Mouse (Mus musculus) stomach, embryonic 15.5 days (tissue): ENCODE measurements around the gene Nlrx1. TPM values are rescaled to one million over a fixed set of nuclear protein-coding genes. Genes with fewer than 3 reads are reported as not detected.

ENCODE experiments used
- ATAC-seq: fragments of 200-750 bp; cut with Nextera tagmentation; 2 replicates; pipeline ENCODE4 v1.8.0; 2017; ENCODE audit warnings: low read depth, moderate number of reproducible peaks, moderate TSS enrichment; ENCODE audit not compliant: insufficient read depth, low FRiP score
- H3K27ac ChIP-seq: fragments of 300-500 bp; sonication (generic); 2 replicates; pipeline ENCODE4 v1.5.1; 2015; ENCODE audit warnings: mild to moderate bottlenecking, inconsistent platforms
- H3K27me3 ChIP-seq: fragments of 300-500 bp; sonication (generic); replicated peaks from 2 replicates; pipeline ENCODE4 v1.6.1; 2015; ENCODE audit warnings: inconsistent platforms
- H3K36me3 ChIP-seq: fragments of 300-500 bp; sonication (generic); 2 replicates; pipeline ENCODE4 v1.6.1; 2015; ENCODE audit warnings: inconsistent platforms
- H3K4me1 ChIP-seq: fragments of 300-500 bp; sonication (generic); 2 replicates; pipeline ENCODE4 v1.6.1; 2015; ENCODE audit warnings: inconsistent platforms
- H3K4me2 ChIP-seq: fragments of 300-500 bp; sonication (generic); 2 replicates; pipeline ENCODE4 v1.6.1; 2015; ENCODE audit warnings: mild to moderate bottlenecking, inconsistent platforms
- H3K4me3 ChIP-seq: fragments of 300-500 bp; sonication (generic); replicated peaks from 2 replicates; pipeline ENCODE4 v1.5.1; 2015; ENCODE audit warnings: inconsistent platforms
- H3K9ac ChIP-seq: fragments of 300-500 bp; sonication (generic); 2 replicates; pipeline ENCODE4 v1.6.1; 2015; ENCODE audit warnings: inconsistent platforms
- H3K9me3 ChIP-seq: fragments of 300-500 bp; sonication (generic); 2 replicates; pipeline ENCODE4 v1.6.1; 2016; ENCODE audit warnings: inconsistent platforms
- WGBS: fragments of 180-500 bp; shearing (Covaris S2); methylation state at CpG from one replicate; pipeline ENCODE4 v1.1.7; 2015; 5-methylcytosine and 5-hydroxymethylcytosine counted together
- polyA plus RNA-seq: library from polyadenylated mRNA; unstranded; fragments of >200 nt; fragmentation: Nextera tagmentation; extraction: Ambion mirVana; gene quantifications from 2 replicates; pipeline ENCODE4 v1.2.1, GENCODE M21; 2015

The Nlrx1 gene
- polyA plus RNA-seq, 1 experiment from 2014 or later = 8.9 TPM

GRCm38 (mm10) chr9:44267319-44268026, 926 bp downstream of the Nlrx1 start:
- ATAC-seq = no peak
- no peaks in the 10 kb centered on the region for H3K27me3 ChIP-seq
- peak overlapping the region; percentile 89 for H3K9ac ChIP-seq
- H3K4me3 ChIP-seq = peak overlapping the region; percentile 50
- WGBS = 9% methylated on average over 23 of the region's 23 CpGs
- peak overlapping the region; percentile 90 for H3K27ac ChIP-seq
- H3K36me3 ChIP-seq = no peaks in the 10 kb centered on the region
- peak overlapping the region; percentile 90 for H3K4me2 ChIP-seq
- peaks cover 17% of the 10 kb centered on the region; the same call in 1 of the 2 replicates for H3K4me1 ChIP-seq
- H3K9me3 ChIP-seq = no peaks in the 10 kb centered on the region

- peak overlapping the region; percentile 90 for H3K4me2 ChIP-seq
- ATAC-seq = no peak
- H3K27me3 ChIP-seq = no peaks in the 10 kb centered on the region
- H3K36me3 ChIP-seq = no peaks in the 10 kb centered on the region
- no peak overlapping the region for H3K4me3 ChIP-seq
- peak overlapping the region; percentile 90 for H3K27ac ChIP-seq
- peaks cover 17% of the 10 kb centered on the region; the same call in 1 of the 2 replicates for H3K4me1 ChIP-seq
- H3K9ac ChIP-seq = 0 out of 2 replicates have a peak overlapping the region, but pooled peaks have one; percentile 89
- no peaks in the 10 kb centered on the region for H3K9me3 ChIP-seq
- 42% methylated on average over 8 of the region's 8 CpGs for WGBS
Measured at GRCm38 (mm10) chr9:44266478-44267226, 1.7 kb downstream of the Nlrx1 start.

- Histone ChIP-seq H3K4me1 (peaks cover 3% of the 10 kb centered on the region; the same call in 1 of the 2 replicates), H3K27me3 (no peaks in the 10 kb centered on the region), H3K4me2 (no peak overlapping the region), H3K9me3 (no peaks in the 10 kb centered on the region), H3K36me3 (no peaks in the 10 kb centered on the region), H3K9ac (no peak overlapping the region), H3K27ac (no peak overlapping the region), H3K4me3 (no peak overlapping the region)
- WGBS = 76% methylated on average over 14 of the region's 14 CpGs
- ATAC-seq = no peak
Measured at GRCm38 (mm10) chr9:44261388-44261787, 7.0 kb downstream of the Nlrx1 start.

GRCm38 (mm10) chr9:44259014-44259413, 9.4 kb downstream of the Nlrx1 start:
- Histone ChIP-seq H3K27ac (no peak overlapping the region), H3K36me3 (no peaks in the 10 kb centered on the region)
- no peak for ATAC-seq

GRCm38 (mm10) chr9:44256213-44256612, 12.2 kb downstream of the Nlrx1 start:
- H3K4me3 ChIP-seq = no peak overlapping the region
- H3K27ac ChIP-seq = no peak overlapping the region
- no peak overlapping the region for H3K4me2 ChIP-seq
- no peaks in the 10 kb centered on the region for H3K27me3 ChIP-seq
- WGBS = 79% methylated on average over 8 of the region's 8 CpGs
- no peaks in the 10 kb centered on the region for H3K36me3 ChIP-seq
- no peaks in the 10 kb centered on the region for H3K9me3 ChIP-seq
- H3K4me1 ChIP-seq = 0 out of 2 replicates have a peak, but pooled peaks cover 15% of the 10 kb centered on the region
- no peak overlapping the region for H3K9ac ChIP-seq
- ATAC-seq = no peak

More at GRCm38 (mm10) chr9:44259014-44259413, 9.4 kb downstream of the Nlrx1 start:
- Histone ChIP-seq H3K27me3 (no peaks in the 10 kb centered on the region), H3K4me3 (no peak overlapping the region), H3K4me2 (no peak overlapping the region), H3K9ac (no peak overlapping the region), H3K9me3 (no peaks in the 10 kb centered on the region), H3K4me1 (0 out of 2 replicates have a peak, but pooled peaks cover 7% of the 10 kb centered on the region)
- WGBS = 74% methylated on average over 10 of the region's 10 CpGs

GRCm38 (mm10) chr9:44255136-44255521, 13.3 kb downstream of the Nlrx1 start:
- ATAC-seq = no peak
- no peak overlapping the region for H3K9ac ChIP-seq
- no peaks in the 10 kb centered on the region for H3K27me3 ChIP-seq
- 71% methylated on average over 6 of the region's 6 CpGs for WGBS
- H3K36me3 ChIP-seq = no peaks in the 10 kb centered on the region
- no peak overlapping the region for H3K4me2 ChIP-seq
- no peaks in the 10 kb centered on the region for H3K9me3 ChIP-seq
- no peak overlapping the region for H3K27ac ChIP-seq
- H3K4me3 ChIP-seq = no peak overlapping the region
- H3K4me1 ChIP-seq = 0 out of 2 replicates have a peak, but pooled peaks cover 15% of the 10 kb centered on the region

- WGBS = 23% methylated on average over 5 of the region's 5 CpGs
- H3K27ac ChIP-seq = no peak overlapping the region
- H3K27me3 ChIP-seq = no peaks in the 10 kb centered on the region
- H3K9ac ChIP-seq = no peak overlapping the region
- ATAC-seq = no peak
- 0 out of 2 replicates have a peak, but pooled peaks cover 15% of the 10 kb centered on the region for H3K4me1 ChIP-seq
- H3K36me3 ChIP-seq = no peaks in the 10 kb centered on the region
- no peak overlapping the region for H3K4me3 ChIP-seq
- H3K9me3 ChIP-seq = no peaks in the 10 kb centered on the region
- H3K4me2 ChIP-seq = no peak overlapping the region
Measured at GRCm38 (mm10) chr9:44254508-44255135, 13.8 kb downstream of the Nlrx1 start.

GRCm38 (mm10) chr9:44253441-44253840, 15.0 kb downstream of the Nlrx1 start:
- WGBS = 66% methylated on average over 6 of the region's 6 CpGs
- no peak overlapping the region for H3K27ac ChIP-seq
- 0 out of 2 replicates have a peak, but pooled peaks cover 15% of the 10 kb centered on the region for H3K4me1 ChIP-seq
- no peak overlapping the region for H3K4me3 ChIP-seq
- ATAC-seq = no peak
- H3K9ac ChIP-seq = no peak overlapping the region
- H3K4me2 ChIP-seq = no peak overlapping the region
- H3K27me3 ChIP-seq = no peaks in the 10 kb centered on the region
- H3K9me3 ChIP-seq = no peaks in the 10 kb centered on the region
- H3K36me3 ChIP-seq = no peaks in the 10 kb centered on the region

GRCm38 (mm10) chr9:44251314-44251713, 17.1 kb downstream of the Nlrx1 start, which contains the start of gene Pdzd3:
Pdzd3 (minus strand) TSS chr9:44251471.
- 71% methylated on average over 10 of the region's 10 CpGs for WGBS
- no peak within 1 kb of the TSS for H3K4me2 ChIP-seq
- no peak within 1 kb of the TSS for H3K4me3 ChIP-seq
- ATAC-seq = no peak
- no peaks in the 10 kb centered on the region for H3K36me3 ChIP-seq
- H3K4me1 ChIP-seq = 0 out of 2 replicates have a peak, but pooled peaks cover 15% of the 10 kb centered on the region
- H3K27me3 ChIP-seq = no peaks in the 10 kb centered on the region
- H3K9ac ChIP-seq = no peak within 1 kb of the TSS
- no peaks in the 10 kb centered on the region for H3K9me3 ChIP-seq
- no peak within 1 kb of the TSS for H3K27ac ChIP-seq

GRCm38 (mm10) chr9:44250445-44250844, 18.0 kb downstream of the Nlrx1 start:
- Histone ChIP-seq H3K36me3 (no peaks in the 10 kb centered on the region), H3K9ac (no peak overlapping the region), H3K4me3 (no peak overlapping the region)

GRCm38 (mm10) chr9:44249181-44250146, 18.9 kb downstream of the Nlrx1 start:
- no peak overlapping the region for H3K9ac ChIP-seq
- 41% methylated on average over 26 of the region's 26 CpGs for WGBS
- peak overlapping the region; percentile 32 for H3K4me2 ChIP-seq

More at GRCm38 (mm10) chr9:44250445-44250844, 18.0 kb downstream of the Nlrx1 start:
- no peak for ATAC-seq
- Histone ChIP-seq H3K27me3 (no peaks in the 10 kb centered on the region), H3K27ac (no peak overlapping the region), H3K4me1 (0 out of 2 replicates have a peak, but pooled peaks cover 15% of the 10 kb centered on the region), H3K9me3 (no peaks in the 10 kb centered on the region), H3K4me2 (no peak overlapping the region)
- 56% methylated on average over 4 of the region's 4 CpGs for WGBS

More at GRCm38 (mm10) chr9:44249181-44250146, 18.9 kb downstream of the Nlrx1 start:
- no peak overlapping the region for H3K27ac ChIP-seq
- no peak overlapping the region for H3K4me3 ChIP-seq
- 0 out of 2 replicates have a peak, but pooled peaks cover 11% of the 10 kb centered on the region for H3K4me1 ChIP-seq
- H3K9me3 ChIP-seq = no peaks in the 10 kb centered on the region
- no peaks in the 10 kb centered on the region for H3K27me3 ChIP-seq
- ATAC-seq = peak; percentile 68; the same call in 1 of the 2 replicates
- no peaks in the 10 kb centered on the region for H3K36me3 ChIP-seq
